Comparison of ENCODE assay signal across 30 mouse cellular contexts in the genomic region with DNA sequence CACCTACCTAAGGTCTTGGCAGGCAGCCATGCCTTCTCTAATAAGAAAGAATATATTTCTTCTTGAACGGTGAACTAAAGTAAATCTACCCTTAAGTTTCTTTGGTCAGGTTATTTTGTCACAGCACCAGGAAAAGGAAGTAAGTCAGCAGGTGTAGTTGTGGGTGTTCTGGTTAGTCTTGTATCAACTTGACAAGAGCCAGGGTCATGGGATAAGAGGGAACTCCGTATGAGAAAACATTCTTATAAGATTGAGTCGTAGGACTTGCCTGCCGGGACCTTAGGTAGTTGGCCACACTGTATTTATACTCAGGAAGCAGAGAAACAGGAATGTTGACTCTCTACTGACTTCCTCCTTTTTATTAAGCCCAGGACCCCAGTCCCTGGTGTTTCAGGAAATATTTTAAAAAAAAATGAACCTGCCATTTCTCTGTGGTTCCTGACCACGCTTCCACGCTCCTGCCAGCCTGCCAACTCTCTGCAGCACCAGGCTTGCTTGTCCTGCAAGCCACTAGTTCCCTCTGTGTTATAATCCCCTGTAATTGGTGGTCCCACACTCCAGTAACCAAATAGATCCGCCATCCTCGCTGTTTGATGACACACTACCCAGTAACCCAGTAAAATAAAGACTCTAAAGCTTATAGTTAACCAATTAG. TPM values are rescaled to one million over a fixed set of nuclear protein-coding genes. Genes with fewer than 3 reads are reported as not detected.
DNase-seq lines count a peak whose midpoint lies in the region; ATAC-seq and TF ChIP-seq lines count a peak whose summit lies in the region.
"Had no signal": no experiment of that assay in that cellular context is flagged by ENCODE, and none has a peak within 500 bp of the region (broad histone marks: within the 10 kb centered on the region; RNA-seq: fewer than 3 reads in every experiment).

No protein-coding gene starts in this region.

- TF ChIP-seq CTCF in lung, postnatal 0 days (IDR thresholded peaks at IDR 0.05): no peak
- no peak for TF ChIP-seq CTCF in midbrain, postnatal 0 days (IDR thresholded peaks at IDR 0.05)

- H3K27ac ChIP-seq in limb, embryonic 13.5 days: 0 out of 2 replicates have a peak overlapping the region, but pooled peaks have one; percentile 39
- no peak overlapping the region for H3K27ac ChIP-seq in limb, embryonic 10.5 days
- no peak overlapping the region for H3K27ac ChIP-seq in lung, postnatal 0 days (ENCODE audit: low read length)
- H3K27ac ChIP-seq in midbrain, postnatal 0 days (ENCODE audit: low read depth, low read length): no peak overlapping the region
- H3K27ac ChIP-seq: embryonic facial prominence, embryonic 12.5 days; embryonic facial prominence, embryonic 15.5 days; gastrocnemius, adult 2 months; heart, embryonic 10.5 days; heart, embryonic 13.5 days; hindbrain, embryonic 12.5 days; hindbrain, embryonic 15.5 days had no signal

- no peak overlapping the region for H3K4me3 ChIP-seq in limb, embryonic 13.5 days
- H3K4me3 ChIP-seq in limb, embryonic 10.5 days: no peak overlapping the region
- H3K4me3 ChIP-seq in lung, postnatal 0 days (ENCODE audit: low read depth, low read length): no peak overlapping the region
- no peak overlapping the region for H3K4me3 ChIP-seq in midbrain, postnatal 0 days (ENCODE audit: low read depth, low read length)
- H3K4me3 ChIP-seq: embryonic facial prominence, embryonic 12.5 days; embryonic facial prominence, embryonic 15.5 days; gastrocnemius, adult 2 months; heart, embryonic 10.5 days; heart, embryonic 13.5 days; hindbrain, embryonic 12.5 days; hindbrain, embryonic 15.5 days had no signal

- no peak overlapping the region for H3K9ac ChIP-seq in limb, embryonic 13.5 days
- H3K9ac ChIP-seq in lung, postnatal 0 days (replicated peaks; ENCODE audit: low read depth): no peak overlapping the region
- no peak overlapping the region for H3K9ac ChIP-seq in midbrain, postnatal 0 days (replicated peaks; ENCODE audit: low read length, poor library complexity, severe bottlenecking)
- H3K9ac ChIP-seq: embryonic facial prominence, embryonic 12.5 days; embryonic facial prominence, embryonic 15.5 days; forebrain, postnatal 0 days; heart, embryonic 13.5 days; hindbrain, embryonic 12.5 days; hindbrain, embryonic 15.5 days had no signal

- WGBS in limb, embryonic 13.5 days: 49% methylated on average over 8 of the region's 8 CpGs
- WGBS in limb, embryonic 10.5 days: 89% methylated on average over 8 of the region's 8 CpGs
- 43% methylated on average over 8 of the region's 8 CpGs for WGBS in lung, postnatal 0 days
- WGBS in midbrain, postnatal 0 days: 84% methylated on average over 8 of the region's 8 CpGs

- H3K4me2 ChIP-seq in limb, embryonic 13.5 days (replicated peaks): no peak overlapping the region
- H3K4me2 ChIP-seq in lung, postnatal 0 days (replicated peaks; ENCODE audit: low read depth, low read length): no peak overlapping the region
- no peak overlapping the region for H3K4me2 ChIP-seq in midbrain, postnatal 0 days (ENCODE audit: low read depth, low read length, poor library complexity, severe bottlenecking)
- H3K4me2 ChIP-seq: embryonic facial prominence, embryonic 12.5 days; embryonic facial prominence, embryonic 15.5 days; heart, embryonic 13.5 days; hindbrain, embryonic 12.5 days; hindbrain, embryonic 15.5 days had no signal

- H3K9me3 ChIP-seq in limb, embryonic 13.5 days: peaks cover 8% of the 10 kb centered on the region; the same call in 1 of the 2 replicates
- no peaks in the 10 kb centered on the region for H3K9me3 ChIP-seq in limb, embryonic 10.5 days (replicated peaks)
- no peaks in the 10 kb centered on the region for H3K9me3 ChIP-seq in lung, postnatal 0 days (ENCODE audit: low read length)
- no peaks in the 10 kb centered on the region for H3K9me3 ChIP-seq in midbrain, postnatal 0 days (ENCODE audit: low read length)
- H3K9me3 ChIP-seq: embryonic facial prominence, embryonic 15.5 days; hindbrain, embryonic 12.5 days; hindbrain, embryonic 15.5 days had no signal

- no peak for ATAC-seq in limb, embryonic 13.5 days (ENCODE audit: low FRiP score, low read depth)
- no peak; the same call in 1 of the 2 replicates for ATAC-seq in lung, postnatal 0 days
- 0 out of 2 replicates have a peak, but pooled peaks have one; percentile 42 for ATAC-seq in megakaryocyte progenitor cell, adult 5-6 weeks (replicated peaks; ENCODE audit: poor library complexity)
- ATAC-seq in midbrain, postnatal 0 days (ENCODE audit: low FRiP score): no peak
- ATAC-seq: CD4-positive, CD25-positive, alpha-beta regulatory T cell, adult 4 months; forebrain, embryonic 14.5 days; forebrain, postnatal 0 days had no signal

- no peak for TF ChIP-seq EP300 in lung, postnatal 0 days (IDR thresholded peaks at IDR 0.05)

- H3K36me3 ChIP-seq in limb, embryonic 13.5 days: no peaks in the 10 kb centered on the region
- H3K36me3 ChIP-seq in limb, embryonic 10.5 days: no peaks in the 10 kb centered on the region
- H3K36me3 ChIP-seq in lung, postnatal 0 days (ENCODE audit: insufficient read depth, low read length): no peaks in the 10 kb centered on the region
- no peaks in the 10 kb centered on the region for H3K36me3 ChIP-seq in midbrain, postnatal 0 days (ENCODE audit: insufficient read depth, low read length)
- H3K36me3 ChIP-seq: embryonic facial prominence, embryonic 12.5 days; embryonic facial prominence, embryonic 15.5 days; heart, embryonic 10.5 days; heart, embryonic 13.5 days; hindbrain, embryonic 12.5 days; hindbrain, embryonic 15.5 days had no signal

- H3K27me3 ChIP-seq in limb, embryonic 13.5 days: no peaks in the 10 kb centered on the region
- no peaks in the 10 kb centered on the region for H3K27me3 ChIP-seq in limb, embryonic 10.5 days (ENCODE audit: low read depth, poor library complexity, severe bottlenecking)
- H3K27me3 ChIP-seq in lung, postnatal 0 days (replicated peaks; ENCODE audit: insufficient read depth, low read length): no peaks in the 10 kb centered on the region
- H3K27me3 ChIP-seq in midbrain, postnatal 0 days (ENCODE audit: insufficient read depth, low read length): no peaks in the 10 kb centered on the region
- H3K27me3 ChIP-seq: embryonic facial prominence, embryonic 12.5 days; embryonic facial prominence, embryonic 15.5 days; heart, embryonic 13.5 days; hindbrain, embryonic 12.5 days; hindbrain, embryonic 15.5 days had no signal

- DNase-seq in limb, embryonic 10.5 days (ENCODE audit: low spot score): no peak
- peak; percentile 19 for DNase-seq in lung, postnatal 0 days (ENCODE audit: low spot score)
- DNase-seq in lung, postnatal 14 days: no peak
- no peak for DNase-seq in midbrain, postnatal 0 days (ENCODE audit: low spot score)
- DNase-seq: adrenal gland, adult 8-10 months; adrenal gland, postnatal 25 days; cerebellum, adult 11-12 months; cerebellum, adult 8-10 months; cerebellum, postnatal 14 days; forebrain, postnatal 0 days; gastrocnemius, adult 2 months; gastrocnemius, postnatal 14 days; heart, adult 18-20 months; heart, postnatal 14 days; heart, postnatal 4 days had no signal

- no peaks in the 10 kb centered on the region for H3K4me1 ChIP-seq in limb, embryonic 13.5 days
- H3K4me1 ChIP-seq in limb, embryonic 10.5 days: no peaks in the 10 kb centered on the region
- H3K4me1 ChIP-seq in lung, postnatal 0 days (ENCODE audit: insufficient read depth, low read depth, low read length): no peaks in the 10 kb centered on the region
- H3K4me1 ChIP-seq in midbrain, postnatal 0 days (ENCODE audit: insufficient read depth, low read length): no peaks in the 10 kb centered on the region
- H3K4me1 ChIP-seq: embryonic facial prominence, embryonic 12.5 days; embryonic facial prominence, embryonic 15.5 days; hindbrain, embryonic 15.5 days had no signal

RNA-seq across cellular contexts. Expression of a gene that starts 42.2 kb away (rescaled TPM):
- polyA plus RNA-seq in limb, embryonic 13.5 days (2015; fragmentation: Nextera tagmentation; extraction: Ambion mirVana): 0.38 and 0.47 TPM in 2 replicates
- 0.09 and 0.19 TPM in 2 replicates for polyA plus RNA-seq in limb, embryonic 10.5 days (2016; fragmentation: Nextera tagmentation; extraction: Ambion mirVana)
- 0.17 TPM in 1 of 2 replicates, not detected in the other for polyA plus RNA-seq in lung, postnatal 0 days (2015; fragmentation: Nextera tagmentation; extraction: Ambion mirVana)
- total RNA-seq in megakaryocyte progenitor cell, adult 5-6 weeks (2015): not detected in 2 replicates
- total RNA-seq in megakaryocyte progenitor cell, adult 5-6 weeks (2017): not detected in 2 replicates
- 1.3 and 3.0 TPM in 2 replicates for total RNA-seq in midbrain, postnatal 0 days (2014; rRNA removed)
- polyA plus RNA-seq in midbrain, postnatal 0 days (2015; fragmentation: Nextera tagmentation; extraction: Ambion mirVana): 1.2 and 1.4 TPM in 2 replicates
- total RNA-seq: gastrocnemius, adult 2 months; gastrocnemius, postnatal 14 days; gastrocnemius, postnatal 4 days; heart, adult 18-20 months; heart, postnatal 14 days; heart, postnatal 4 days; MEL had no signal
- polyA plus RNA-seq: C2C12; heart, embryonic 16.5 days had no signal

RNA-seq across cellular contexts. Expression of a gene that starts 43.3 kb away (rescaled TPM):
- 0.72 TPM in 1 of 2 replicates, not detected in the other for polyA plus RNA-seq in limb, embryonic 13.5 days (2015; fragmentation: Nextera tagmentation; extraction: Ambion mirVana)
- 0.19 and 0.34 TPM in 2 replicates for polyA plus RNA-seq in limb, embryonic 10.5 days (2016; fragmentation: Nextera tagmentation; extraction: Ambion mirVana)
- polyA plus RNA-seq in lung, postnatal 0 days (2015; fragmentation: Nextera tagmentation; extraction: Ambion mirVana): 0.88 and 1.2 TPM in 2 replicates
- not detected in 2 replicates for total RNA-seq in megakaryocyte progenitor cell, adult 5-6 weeks (2015)
- not detected in 2 replicates for total RNA-seq in megakaryocyte progenitor cell, adult 5-6 weeks (2017)
- total RNA-seq in midbrain, postnatal 0 days (2014; rRNA removed): 0.22 TPM in 1 of 2 replicates, not detected in the other
- 0.50 and 1.3 TPM in 2 replicates for polyA plus RNA-seq in midbrain, postnatal 0 days (2015; fragmentation: Nextera tagmentation; extraction: Ambion mirVana)
- total RNA-seq: gastrocnemius, adult 2 months; gastrocnemius, postnatal 4 days; heart, postnatal 14 days; heart, postnatal 4 days; MEL had no signal
- polyA plus RNA-seq: C2C12; CD4-positive, CD25-positive, alpha-beta regulatory T cell, adult 4 months; forebrain, embryonic 11.5 days; forebrain, embryonic 14.5 days; heart, embryonic 10.5 days; heart, embryonic 13.5 days; hindbrain, embryonic 12.5 days had no signal
